Mouse (Mus musculus): ENCODE results near the gene Apon.
A peak's percentile ranks its signal among the peaks of the same experiment; 100 is the strongest.
"Not testable (repeated sequence)": the region's sequence is repeated elsewhere in the genome, so short reads cannot be mapped to it uniquely, and the experiment has no call there.

Gene Apon

DNA sequence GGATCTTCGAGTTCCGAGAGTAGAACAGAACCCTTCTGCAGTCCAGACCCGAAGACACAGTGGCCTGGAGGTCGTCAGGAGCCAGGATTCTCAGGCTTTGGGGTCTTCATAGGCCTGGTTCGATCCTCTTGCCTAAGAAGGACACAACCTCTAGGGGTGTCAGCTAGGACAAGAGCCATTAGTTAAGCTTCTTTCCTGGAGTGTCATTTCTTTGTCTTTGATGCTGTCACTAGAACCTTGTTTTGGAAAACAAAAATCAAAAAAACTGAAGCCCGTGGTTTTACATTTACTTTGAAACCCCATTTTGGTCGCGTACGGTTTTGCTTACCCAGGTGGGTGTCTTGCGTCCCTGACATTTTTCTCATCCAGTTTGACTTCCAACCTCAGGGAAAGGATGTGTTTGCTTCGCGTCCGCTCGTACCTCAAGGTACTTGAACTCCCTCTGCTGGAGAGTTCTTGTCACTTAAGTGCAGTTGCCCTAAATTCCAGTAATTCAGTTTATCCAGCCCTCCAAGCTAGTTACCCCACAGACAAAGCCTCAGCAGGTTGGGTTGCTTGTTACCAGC, 21.4 kb upstream of the Apon start:
- peak; percentile 19 to 37 for DNase-seq (ENCODE audit: low spot score in 2 of 2)

DNA sequence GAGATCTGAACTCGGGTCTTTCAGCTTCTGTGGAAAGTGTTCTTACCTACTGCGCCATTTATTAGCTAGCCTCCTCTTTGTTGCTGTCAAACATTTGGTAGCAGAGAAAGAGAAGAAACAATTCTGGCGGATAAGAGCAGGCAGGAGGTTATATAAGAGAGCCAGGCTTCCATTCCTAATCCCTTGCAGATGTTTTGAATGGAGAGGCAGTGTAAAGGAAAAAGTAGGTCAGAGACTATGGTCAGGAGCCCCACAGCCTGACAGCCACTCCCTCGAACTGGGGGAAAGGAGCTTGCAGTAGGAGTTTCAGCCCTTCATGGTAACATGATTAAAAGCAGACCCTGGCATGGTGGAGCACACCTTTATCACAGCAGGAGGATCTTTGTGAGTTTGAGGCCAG, 17.6 kb upstream of the Apon start:
- DNase-seq (ENCODE audit: low spot score in 2 of 2) = no peak

DNA sequence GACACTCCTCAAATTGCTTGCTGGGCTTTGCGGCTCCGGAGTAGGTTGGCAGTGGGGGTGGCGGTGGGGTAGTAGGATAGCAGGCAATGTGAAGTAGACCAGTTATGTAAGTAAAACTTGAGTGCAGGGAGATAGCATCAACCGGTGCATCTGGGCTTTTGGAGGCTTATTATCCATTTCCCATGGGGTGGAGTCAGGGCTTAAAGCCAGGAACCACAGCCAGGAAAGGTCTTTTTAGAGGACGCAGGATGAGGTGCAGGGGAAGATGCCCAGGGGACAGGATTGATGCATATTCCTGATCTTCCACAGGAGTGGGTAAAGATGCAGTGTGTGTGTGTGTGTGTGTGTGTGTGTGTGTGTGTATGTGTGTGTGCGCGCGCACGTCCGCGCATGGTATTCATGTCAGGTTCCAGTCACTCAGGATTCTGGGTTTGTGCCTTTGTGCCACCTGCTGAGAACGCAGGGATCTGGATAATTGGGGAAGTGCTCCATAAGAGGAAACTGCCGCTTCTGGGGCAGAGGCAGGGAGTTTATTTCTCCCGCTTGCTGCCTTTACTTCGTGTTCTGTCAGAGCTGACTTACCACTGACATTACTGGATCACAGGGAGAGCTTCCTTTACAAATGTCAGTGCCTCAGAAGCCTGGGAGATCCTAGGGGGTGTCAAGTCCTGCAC, 16.0 kb upstream of the Apon start:
- DNase-seq (ENCODE audit: low spot score in 2 of 2) = no peak

DNA sequence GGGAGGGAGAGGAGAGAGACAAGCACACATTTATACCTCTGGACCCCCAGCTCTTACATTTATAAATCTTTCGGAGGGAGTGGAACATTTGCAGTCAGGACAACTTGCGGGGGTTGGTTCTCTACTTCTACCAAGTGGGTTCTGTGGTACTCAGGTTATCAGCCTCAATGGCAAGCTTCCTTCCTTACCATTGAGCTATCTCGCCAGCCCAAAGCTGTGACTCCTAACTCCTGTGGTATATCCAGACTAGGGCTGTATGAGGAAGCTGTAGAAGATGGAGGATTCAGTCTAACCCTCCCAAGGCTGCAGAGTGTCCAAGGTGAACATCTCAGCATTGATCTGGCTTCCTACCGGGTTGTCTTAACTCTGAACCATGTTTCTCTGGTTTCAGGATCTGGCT, 14.8 kb upstream of the Apon start:
- no peak for DNase-seq (ENCODE audit: low spot score in 2 of 2)

DNA sequence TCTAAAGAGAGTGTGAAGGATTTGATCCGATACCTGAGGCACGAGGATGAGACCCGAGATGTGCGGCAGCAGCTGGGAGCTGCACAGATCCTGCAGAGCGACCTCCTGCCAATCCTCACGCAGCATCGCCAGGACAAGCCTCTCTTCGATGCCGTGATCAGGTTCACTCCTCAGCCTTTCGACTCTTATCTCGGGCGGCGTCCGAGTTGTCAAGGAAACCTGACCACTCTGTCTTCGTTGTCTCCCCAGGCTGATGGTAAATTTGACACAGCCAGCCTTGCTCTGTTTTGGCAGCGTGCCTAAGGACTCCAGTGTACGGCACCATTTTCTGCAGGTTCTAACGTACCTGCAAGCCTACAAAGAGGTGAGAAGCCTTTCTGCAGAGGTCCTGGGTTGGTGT, 13.8 kb upstream of the Apon start:
- no peak for DNase-seq (ENCODE audit: low spot score in 2 of 2)

DNA sequence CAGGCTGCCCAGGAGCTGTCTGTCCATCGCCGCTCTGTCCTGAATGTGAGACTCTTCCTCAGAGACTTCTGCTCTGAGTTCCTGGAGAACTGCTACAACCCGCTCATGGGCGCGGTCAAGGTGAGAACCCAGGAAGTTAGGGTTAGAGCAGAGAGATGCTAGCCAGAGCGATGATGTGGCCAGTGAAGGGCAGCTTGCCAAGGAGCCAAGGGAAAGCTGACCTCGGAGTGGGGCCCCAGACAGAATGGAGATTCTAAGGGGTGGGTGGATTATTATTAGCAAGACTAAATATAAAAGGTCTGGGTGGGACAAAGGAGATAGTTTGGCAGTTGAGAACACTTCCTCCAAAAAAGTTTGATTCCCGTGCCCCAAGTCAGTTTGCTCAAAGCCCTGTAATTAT, 10.6 kb upstream of the Apon start:
- no peak for DNase-seq (ENCODE audit: low spot score in 2 of 2)

DNA sequence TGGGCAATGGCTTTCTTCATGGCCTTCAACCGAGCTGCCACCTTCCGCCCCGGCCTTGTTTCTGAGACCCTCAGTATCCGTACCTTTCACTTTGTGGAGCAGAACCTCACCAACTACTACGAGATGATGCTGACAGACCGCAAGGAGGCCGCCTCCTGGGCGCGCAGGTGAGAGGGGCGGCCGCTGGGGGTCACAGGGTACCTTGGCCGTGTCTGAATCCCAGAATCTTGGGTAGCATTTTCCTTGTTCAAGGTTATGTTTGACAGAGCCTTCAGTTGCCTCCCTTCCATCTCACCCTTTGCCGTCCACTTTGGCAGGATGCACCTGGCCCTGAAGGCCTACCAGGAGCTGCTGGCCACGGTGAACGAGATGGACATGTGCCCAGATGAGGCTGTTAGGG, 9.8 kb upstream of the Apon start:
- DNase-seq (ENCODE audit: low spot score in 2 of 2) = no peak

GRCm38 (mm10) chr10:128247020-128247732, 6.7 kb upstream of the Apon start:
- no peak for DNase-seq (ENCODE audit: low spot score in 2 of 2)

DNA sequence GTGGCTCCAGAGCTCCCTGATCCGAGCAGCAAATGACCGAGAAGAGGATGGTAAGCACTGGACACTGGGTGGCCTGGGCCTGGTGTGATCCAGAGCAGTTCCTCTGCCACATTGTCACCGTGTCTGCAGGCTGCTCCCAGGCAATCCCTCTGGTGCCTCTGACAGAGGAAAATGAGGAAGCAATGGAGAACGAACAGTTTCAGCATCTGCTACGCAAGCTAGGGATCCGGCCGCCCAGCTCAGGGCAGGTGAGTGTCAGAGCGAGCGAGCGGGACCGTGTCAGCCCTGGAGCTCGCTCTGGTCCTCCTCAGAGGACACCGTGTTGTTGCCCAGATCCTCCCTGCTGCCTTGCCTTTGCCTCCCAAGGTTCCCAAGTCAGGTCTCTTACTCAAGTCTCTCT, 3.3 kb upstream of the Apon start:
- DNase-seq (ENCODE audit: low spot score in 2 of 2) = no peak

DNA sequence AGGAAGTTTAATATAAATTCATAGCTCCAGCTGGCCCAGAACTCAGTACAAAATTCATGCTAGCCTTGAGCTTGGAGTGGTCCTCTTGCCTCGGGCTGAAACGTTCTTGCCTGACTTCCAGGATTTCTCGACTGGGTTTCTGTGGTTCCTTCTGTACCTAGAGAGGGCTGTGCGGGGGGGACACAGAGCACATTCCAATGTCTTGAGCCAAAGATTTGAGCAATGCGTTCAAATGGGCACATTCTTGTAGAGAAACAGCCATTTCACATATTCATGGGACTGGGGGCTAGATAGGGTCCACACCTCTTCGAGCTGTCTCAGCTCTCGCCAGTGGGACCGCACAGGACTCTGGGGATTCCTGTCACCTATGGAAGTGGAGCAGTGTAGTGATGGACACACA, 2.0 kb downstream of the Apon start:
- no peak for DNase-seq (ENCODE audit: low spot score in 2 of 2)

GRCm38 (mm10) chr10:128256328-128256727, 2.4 kb downstream of the Apon start:
- no peak for DNase-seq (ENCODE audit: low spot score in 2 of 2)

DNA sequence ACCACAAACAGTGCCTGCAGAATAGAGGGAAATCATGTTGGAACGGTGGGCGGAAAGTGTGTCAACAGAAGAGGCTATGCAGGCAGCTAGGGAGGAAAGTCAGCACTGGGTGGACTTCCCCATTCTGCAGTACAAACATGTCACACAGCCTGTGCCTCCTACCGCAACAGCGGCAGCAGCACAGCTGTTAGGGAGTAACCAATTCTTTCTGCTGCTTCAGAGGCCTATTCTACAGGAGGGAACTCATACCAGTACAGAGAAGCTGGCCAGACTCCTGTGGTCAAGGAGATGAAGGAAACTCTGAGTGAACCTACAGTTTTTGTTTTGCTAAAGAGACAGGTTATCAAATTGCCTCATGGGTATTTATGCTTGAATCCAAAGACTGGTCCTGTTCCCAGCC, 5.1 kb downstream of the Apon start:
- no peak for DNase-seq (ENCODE audit: low spot score in 2 of 2)

DNA sequence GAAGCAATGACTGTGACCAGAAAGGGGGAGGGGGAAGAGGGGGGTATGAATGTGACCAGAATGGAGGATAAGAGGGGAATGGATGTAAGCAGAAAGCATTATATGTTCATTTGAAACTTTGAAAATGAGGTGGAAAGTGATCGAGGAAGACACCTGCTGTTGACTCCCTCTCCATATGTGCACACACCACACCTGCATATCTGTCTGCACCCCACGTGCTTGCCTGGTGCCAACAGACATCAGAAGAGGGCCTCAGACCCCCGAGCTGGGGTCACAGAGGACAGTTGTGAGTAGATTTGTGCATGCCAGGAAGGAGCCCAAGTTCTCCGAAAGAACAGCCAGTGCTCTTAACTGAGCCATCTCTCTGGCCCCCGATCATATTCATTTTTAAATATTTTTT, 6.0 kb downstream of the Apon start:
- DNase-seq (ENCODE audit: low spot score in 2 of 2) = no peak

DNA sequence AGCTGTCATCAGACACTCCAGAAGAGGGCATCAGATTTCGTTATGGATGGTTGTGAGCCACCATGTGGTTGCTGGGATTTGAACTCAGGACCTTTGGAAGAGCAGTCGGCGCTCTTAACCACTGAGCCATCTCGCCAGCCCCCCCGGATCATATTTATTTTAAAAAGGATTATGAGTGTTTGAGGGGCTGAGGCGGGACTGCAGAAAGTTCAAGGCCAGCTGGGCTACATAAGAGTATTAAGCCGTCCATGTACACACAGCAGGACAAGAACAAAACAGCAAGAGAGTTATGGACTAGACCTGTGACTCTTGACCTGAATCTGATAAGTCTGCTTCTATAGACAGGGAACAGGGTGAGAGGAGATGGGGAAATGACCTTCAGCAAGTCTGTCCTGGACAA, 6.5 kb downstream of the Apon start:
- DNase-seq (ENCODE audit: low spot score in 2 of 2) = not testable (repeated sequence)

DNA sequence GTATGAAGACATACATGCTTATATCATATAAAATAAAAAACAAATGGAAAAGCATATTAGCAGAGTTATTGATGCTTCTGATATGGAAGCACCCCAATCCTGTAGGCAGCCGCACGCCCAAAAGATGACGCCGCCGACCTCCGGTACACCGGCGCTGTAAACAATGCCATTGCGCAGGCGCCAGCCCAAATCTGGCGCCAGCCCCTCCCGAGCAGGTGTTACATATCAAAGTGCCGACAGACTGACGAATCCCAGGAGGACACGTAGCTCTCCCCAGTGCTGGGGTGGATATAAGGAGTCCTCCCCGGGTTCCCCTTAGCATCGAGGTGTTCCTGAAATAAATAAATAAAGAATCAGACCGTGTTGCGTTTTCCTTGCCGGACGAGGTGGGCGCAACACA, 8.4 kb downstream of the Apon start:
- no peak for DNase-seq (ENCODE audit: low spot score in 2 of 2)

DNA sequence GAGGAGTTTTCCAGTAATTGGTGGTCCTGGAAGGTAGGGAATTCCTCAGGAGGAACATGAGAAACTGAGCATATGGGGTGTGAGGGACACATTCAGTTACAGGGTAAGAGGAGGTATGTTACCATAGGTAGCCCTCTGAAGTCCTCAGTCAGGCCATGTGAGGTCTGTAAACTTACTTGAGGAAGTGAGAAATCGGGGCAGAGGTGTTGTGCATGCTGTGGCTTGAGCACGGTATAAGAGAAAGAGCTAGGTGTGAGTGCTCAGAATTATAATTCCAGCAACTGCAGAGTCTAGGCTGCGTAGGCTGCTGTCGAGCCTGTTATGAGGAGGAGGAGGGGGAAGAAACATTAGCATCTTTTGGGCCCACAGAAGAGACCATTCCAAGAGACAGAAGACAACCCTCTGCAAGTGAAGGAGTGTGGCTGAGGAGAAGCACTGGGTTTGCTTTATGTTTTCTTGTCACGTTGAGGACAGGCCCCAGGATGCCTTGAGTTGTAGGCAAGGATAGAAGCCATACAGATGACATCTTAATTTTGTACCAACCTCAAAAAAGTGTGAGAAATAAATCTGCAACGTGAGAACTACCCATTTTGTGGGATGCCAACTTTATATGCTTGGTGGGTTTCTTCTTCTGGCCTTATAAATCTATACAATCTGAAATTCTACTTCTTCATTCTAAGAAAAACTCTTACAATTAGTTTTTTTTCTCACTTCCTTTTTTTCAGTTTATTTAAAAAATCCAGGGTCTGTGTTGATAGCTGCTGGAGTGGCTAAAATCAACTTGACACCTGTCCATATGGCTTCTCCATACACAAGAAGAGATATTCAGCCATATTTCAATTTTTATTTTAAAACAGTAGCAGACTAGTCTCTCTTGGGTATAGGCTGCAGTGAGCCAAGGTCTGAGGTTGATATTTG, 9.8 kb downstream of the Apon start:
- no peak for DNase-seq (ENCODE audit: low spot score in 2 of 2)

DNA sequence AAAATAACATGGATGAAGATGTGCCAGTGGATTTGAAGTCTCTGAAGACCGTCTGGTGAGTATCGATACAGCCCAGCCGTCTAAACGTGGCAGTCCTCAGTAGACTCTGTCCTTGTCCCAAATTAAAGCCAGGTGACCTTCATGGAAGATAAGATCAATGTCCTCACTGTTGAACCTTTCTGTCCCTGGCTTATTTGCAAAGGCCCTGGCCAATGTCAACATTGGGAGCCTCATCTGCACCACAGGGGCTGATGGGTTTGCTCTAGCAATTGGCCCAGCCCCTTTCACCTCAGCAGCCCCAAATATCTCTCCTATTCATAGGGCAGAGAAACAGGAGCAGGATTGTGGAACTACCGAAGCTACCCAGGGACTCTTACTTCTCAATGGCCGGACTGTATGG, 14.5 kb downstream of the Apon start, which contains the start of gene Apof:
Gene Apof, plus strand, starts transcription at position 301 of the 400 bp plus-strand sequence.
- DNase-seq (ENCODE audit: low spot score in 2 of 2) = no peak

DNA sequence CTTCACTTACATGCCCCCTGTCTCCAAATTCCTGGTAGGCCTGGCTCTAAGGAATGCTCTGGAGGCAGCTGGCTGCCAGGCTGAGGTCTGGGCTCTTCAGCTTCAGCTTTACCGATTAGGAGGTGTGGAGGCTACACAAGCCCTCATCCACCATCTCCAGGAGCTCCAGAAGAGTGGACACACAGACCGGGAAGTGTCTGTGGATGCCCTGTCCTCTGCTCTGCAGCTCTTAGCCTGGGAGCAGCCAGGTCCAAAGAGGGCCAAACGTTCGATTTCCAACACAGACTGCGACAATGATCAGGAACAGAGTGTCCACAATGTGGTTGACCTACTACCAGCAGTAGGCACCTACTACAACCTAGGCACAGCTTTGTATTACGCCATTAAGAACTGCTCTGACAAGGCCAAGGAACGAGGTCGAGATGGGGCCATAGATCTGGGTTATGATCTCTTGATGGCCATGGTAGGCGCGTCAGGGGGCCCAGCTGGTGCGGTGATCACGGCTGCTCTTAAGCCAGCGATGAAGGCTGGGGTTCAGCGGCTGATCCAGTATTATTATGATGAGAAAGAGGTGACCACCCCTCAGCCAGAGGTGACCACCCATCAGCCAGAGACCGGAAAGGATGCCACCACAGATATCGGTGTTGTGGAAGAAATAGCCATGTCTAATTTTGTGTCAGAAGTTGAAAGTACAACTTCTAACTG, 15.5 kb downstream of the Apon start:
- no peak for DNase-seq (ENCODE audit: low spot score in 2 of 2)

GRCm38 (mm10) chr10:128270287-128270841, 16.5 kb downstream of the Apon start, which contains the start of gene Stat2:
TSS of gene Stat2 (plus strand) at chr10:128270559.
- peak; percentile 90 to 97 for DNase-seq (ENCODE audit: low spot score in 2 of 2)

GRCm38 (mm10) chr10:128270866-128271265, 17.0 kb downstream of the Apon start:
- no peak for DNase-seq (ENCODE audit: low spot score in 2 of 2)

DNA sequence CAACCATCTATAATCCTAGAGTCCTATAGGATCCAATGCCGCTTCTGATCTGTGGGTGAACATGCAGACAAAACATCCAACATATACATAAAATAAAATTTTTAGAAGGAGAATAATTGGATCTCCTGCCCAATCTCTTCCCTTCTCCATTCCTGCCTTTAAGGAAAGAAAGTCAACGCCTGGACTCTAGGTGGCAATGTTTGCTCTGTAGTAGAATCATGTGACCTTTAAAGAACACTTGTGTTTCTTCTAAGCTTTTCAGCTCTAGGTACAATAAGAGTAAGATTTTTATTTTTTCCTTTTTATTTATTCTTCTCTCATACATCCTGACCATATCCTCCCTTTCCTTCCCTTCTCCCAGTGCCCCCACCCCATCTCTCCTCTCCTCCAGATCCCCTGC, 18.0 kb downstream of the Apon start:
- DNase-seq (ENCODE audit: low spot score in 2 of 2) = no peak
